Mouse (Mus musculus): ENCODE results near the gene Jup. TPM values are rescaled to one million over a fixed set of nuclear protein-coding genes. Genes with fewer than 3 reads are reported as not detected.
A peak's percentile ranks its signal among the peaks of the same experiment; 100 is the strongest.
"Not testable (repeated sequence)": the region's sequence is repeated elsewhere in the genome, so short reads cannot be mapped to it uniquely, and the experiment has no call there.

Gene Jup
- total RNA-seq, 2 experiments from 2014 or later: 36.5 to 39.8 TPM

DNA sequence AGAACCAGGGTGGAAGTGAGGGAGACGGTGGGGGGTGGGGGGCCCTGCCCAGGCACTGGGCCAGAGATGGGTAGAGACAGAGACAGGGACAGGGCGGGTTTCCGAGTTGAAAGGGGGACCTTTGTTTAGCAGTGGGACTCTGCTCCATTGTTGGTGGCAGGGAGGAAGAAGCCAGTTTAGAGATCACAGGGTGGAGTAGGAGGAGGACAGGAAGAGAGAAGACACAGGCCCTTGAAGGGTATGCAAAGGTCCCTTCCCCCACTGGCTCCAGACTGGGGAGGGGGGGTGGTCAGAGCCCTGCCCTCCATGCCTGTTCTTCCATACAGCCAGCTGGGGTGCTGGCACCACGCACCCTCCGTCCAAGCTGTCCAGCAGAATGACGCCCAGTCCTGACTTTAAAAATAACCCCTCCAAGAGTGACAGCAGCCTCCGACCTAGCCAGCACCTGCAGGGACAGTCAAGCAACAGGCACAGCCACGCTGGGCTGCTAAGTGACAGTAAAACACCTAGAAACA is 7.6 kb downstream of the Jup start:
- no peak for DNase-seq

DNA sequence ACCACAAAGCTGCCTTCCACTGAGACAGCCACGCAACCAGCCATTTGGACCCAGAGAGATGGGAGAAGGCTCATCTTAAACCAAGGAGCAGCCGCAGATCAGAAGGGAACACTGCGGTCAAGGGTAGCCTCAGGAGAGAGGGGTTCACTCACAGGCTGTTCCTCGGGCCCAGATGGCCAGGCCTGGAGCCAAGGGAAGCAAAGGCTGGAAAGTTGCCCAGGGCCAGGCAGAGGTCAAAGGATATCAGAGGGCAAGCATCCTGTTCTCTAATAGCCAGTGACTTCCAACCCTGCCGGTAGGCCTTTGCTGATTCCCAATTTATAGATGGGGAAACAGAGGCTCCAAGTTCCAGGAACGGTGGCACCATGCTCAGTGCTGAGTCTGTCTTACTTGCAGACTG is 9.0 kb downstream of the Jup start:
- DNase-seq: no peak

DNA sequence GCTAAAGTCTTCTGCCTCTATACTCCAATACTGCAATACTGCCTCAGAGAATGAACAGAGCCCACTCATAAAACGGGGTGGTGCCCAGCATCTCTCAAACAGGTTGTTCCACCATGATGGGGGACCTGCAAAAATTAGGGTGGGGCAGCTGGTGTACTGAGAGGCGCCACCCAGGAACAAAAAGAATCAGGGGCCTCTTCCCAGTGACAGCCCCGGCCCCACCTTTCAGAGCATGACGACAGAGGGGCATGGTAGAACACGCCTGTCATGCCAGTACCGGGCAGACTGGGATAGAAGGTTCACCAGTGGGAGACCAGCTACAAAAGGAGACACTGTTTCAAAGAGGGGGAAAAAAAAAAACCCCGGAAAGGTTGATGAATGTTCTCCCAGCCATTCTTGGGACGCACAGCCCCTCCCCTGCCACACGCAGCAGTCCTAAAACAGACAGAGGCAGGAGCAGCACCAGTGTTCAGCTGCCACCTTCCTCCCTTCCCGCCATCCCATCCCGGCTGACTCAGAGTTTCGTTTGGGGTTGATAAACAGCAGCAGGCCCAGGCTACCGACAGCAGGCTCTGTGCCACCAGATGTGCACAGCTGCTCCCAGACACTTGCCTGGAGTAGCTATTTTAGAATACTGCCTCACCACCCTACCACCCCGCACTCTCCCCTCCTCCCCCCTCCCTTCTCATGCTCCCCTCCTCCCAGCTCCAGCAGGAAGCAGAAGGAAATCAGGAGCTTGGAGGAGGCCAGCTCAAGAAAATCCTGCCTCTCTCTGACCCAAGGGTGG is 9.8 kb downstream of the Jup start:
- DNase-seq: no peak

DNA sequence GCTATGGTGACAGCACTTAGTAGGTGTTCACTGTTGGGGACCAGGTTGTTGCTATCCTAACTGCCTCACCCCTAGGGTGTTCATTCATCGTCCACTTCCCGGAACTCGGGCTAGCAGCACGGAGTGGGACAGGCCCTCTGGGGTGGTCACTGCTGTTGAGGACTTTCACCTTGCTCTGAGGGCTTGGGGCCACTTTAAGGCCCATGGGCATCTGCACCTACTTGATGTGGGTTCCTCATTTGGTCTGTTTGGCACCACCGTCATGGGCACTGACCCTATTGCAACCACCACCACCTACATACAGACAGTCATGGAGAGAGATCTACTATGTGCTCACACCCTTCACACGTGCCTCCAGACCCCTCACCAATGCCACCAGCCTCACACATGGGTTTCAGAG is 10.5 kb downstream of the Jup start:
- no peak for DNase-seq

DNA sequence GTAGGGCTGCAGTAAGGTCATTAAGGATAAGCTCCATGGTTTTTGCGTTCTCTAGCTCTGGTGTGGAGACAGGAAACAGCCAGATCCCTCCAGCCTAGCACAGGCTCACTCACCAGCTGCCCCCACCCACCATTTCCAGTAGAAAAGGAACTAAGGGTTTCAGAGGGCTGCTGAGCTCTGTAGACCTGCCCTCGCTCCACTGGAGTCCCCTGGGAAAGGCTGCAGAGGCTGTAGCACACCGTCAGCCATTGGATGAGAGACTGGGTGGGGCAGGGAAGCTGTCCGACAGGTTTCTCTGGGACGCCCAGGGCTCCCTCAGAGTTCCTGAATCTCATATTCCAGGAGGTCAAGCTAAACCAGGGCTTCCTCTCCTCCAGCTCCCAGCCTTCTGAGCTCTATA is 11.0 kb downstream of the Jup start:
- DNase-seq: no peak

DNA sequence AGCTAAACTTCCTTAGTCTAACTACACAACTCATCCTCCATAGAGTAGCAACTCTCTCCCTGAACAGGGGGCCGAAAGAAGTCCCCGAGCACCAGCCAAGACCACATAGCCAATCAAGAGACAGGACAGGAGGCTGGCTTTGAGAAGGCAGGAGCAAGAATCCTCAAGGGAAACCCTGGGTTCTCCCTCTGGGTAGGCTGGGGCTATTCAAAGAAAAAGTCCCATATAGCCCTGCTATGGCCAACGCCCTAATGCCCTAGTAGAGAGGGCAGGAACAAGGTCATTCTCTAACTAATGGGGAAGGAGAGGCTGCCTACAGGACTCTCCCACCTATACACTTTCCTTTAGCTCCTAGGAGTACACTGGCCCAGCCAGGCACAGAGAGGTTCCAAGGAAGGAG is 12.5 kb downstream of the Jup start:
- DNase-seq: no peak

DNA sequence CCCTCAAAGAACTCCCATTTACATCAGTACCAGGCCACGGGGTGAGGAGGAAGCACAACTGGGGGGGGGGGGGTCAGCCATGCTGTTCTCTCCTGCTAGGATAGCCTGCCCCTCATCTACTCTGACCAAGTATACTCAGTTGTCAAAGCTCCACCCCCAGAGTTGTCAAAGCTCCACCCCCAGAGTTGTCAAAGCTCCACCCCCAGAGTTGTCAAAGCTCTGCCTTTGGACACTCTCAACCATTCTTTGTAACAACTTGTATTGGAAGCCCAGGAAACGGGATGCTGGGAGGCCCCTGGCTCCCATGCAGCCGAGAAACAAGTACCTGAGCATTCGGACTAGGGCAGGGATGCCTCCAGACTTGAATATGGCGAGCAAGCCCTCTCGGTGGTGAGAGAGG is 14.9 kb downstream of the Jup start:
- no peak for DNase-seq

DNA sequence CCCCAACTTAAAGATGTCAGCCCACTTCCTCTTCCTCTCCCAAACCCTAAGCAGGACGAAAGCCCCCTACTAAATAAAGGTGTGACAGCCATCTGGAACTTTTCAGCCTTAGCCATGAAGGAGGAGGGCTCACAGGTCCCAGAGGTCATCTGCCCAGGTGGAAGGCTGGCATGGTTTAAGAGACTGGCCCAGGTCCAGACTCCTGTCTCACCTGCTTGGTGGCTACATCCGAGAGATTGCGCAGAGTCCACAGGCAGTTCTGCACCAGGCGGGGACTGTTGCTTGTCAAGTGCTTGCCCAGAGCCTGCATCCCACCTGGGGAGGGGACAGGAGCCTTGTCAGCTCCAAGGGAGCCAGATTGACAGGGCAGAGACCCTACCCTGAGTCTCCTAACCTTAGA is 18.3 kb downstream of the Jup start:
- DNase-seq: no peak

DNA sequence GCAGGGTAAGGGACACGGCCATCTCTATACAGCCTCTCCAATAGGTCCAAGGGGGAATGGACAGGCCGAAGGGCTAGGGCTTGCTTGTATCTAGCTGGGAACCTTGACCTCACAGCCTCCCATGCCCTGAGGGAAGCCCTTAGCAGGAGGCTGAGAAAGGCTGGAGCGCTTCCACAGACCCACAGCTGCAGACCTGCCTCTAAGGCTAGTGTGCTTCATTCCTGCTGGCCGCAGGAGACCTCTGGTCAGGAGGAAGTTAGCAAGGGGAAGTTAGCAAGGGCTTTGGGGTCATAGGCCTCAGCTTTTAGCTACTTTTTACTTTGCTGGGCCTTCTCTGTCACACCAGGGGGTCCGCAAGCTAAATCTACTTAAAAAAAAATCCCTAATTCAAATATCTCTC is 19.1 kb downstream of the Jup start:
- no peak for DNase-seq

DNA sequence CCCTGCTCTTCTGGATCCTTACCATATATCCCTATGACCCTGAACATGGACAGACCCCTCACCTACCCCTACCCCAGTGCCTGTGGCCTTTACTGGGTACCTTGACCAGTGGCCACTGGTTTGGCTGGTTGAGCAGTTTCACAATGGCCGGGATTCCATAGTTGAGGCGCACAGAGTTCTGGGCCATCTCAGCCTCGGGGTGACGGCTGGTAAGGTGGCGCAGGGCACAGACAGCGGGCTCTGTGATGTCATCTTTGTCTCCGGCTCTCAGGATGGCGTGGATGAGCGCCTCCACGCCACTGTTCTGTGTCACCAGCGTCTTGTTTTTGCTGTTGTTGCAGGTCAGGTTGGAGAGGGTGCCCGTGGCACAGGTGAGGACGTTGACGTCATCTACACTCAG is 19.6 kb downstream of the Jup start:
- no peak for DNase-seq

DNA sequence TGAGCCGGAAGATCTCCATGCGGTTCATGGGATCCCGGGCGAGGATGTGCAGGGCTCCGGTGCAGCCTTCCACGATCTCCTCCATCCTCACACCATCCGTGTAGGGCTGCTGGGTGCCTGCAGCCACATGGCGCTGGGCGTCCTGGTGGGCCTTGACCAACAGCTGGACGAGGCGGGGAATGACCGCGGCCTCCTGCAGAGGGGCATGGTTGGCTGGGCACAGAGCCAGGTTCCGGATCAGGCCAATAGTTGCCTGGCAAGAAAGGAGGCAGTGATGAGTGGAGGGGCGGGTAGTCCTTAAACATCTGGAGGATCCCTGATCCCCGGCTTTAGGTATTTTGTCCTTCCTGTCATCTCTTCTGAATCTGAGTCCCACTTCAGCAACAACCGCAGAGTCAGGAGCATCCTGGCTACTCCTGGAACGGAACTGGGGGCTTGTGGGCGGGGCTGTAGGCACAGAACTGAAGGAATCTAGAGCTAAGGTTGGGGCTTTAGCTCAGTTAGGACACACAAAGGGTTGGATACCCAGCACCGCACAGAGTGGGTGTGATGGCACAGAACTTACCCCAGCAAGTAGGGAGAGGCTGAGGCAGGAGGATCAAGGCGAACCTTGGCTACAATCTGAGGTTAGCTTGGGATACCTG is 20.7 kb downstream of the Jup start:
- no peak for DNase-seq

DNA sequence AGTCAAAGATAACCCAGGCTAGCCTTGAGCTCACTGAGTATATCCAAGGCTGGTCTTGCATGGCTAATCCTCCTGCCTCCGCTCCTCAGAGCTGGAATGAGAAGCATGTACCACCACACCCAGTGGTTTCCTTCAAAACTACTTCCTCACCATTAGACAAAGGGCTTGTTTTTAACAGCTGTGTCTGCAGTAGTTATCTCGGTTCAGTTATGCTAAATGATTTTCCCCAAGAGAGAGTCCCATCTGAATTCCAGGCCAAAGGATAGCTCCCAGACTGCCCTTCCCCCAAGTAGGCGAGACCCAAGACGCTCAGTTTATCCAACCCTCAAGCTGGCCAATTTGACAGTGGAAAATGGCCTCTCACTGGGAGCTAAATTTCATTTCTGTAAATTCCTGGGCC is 21.6 kb downstream of the Jup start:
- DNase-seq: no peak

DNA sequence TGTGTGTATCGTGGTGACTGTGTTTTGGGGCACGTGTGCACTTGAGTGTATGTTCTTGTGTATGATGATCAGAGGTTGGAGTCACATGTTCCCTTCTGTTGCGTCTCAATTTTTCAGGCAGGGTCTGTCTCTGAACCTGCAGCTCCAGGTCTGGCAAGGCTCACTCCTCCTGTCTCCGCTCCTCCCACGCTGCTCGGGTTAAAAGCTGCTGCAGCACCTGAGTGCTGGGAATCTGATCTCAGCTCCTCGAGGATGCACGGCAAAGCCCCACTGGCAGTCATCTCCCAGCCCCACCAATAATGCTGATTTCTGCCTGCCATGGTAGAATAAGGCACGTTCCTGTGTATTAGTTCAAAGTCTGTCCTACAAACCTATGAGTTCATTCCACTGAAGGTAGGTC is 22.4 kb downstream of the Jup start:
- DNase-seq: no peak

DNA sequence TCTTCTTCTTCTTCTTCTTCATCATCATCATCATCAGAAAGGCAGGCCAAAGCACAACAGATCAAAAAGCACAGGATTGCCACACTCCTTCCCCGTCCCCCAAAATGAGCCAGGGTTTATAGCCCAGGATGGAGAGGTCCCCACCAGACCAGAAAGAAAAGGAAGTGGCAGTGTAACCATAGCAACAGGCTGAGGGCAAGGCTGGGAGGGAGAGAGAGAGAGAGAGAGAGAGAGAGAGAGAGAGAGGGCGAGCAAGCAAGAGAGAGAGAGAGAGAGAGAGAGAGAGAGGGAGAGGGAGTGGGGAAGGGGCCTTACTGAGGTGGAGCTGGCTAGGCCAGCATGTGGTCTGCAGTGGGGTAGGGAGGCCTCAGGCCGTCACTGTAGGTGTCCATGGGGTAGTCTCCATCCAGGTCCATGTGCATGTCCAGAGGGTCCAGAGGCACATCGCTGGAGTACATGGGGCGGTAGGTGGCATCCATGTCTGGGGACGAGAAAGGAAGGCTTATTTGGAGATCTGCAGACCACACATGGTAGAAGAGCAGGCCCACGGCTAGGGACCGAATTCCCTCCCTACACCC is 25.5 kb downstream of the Jup start:
- no peak for DNase-seq

DNA sequence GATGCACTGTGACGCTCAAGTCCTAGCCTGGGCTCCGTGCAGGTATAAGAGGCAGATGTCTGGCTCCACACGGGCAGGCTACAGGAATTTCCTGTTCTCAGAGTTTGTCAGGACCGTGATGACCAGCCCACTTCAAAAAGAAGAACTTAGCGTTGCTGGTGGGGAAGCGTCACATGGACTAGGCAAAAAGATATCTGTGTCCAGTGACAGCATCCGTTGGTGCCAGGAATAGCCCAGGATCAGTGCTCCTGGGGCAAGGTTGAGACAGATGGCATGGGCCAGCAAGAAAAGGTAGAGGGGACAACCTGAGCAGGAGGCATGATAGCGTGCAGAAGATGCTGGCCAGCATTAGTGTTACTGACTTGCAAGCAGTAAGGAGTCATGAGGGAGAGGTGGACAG is 27.7 kb downstream of the Jup start:
- DNase-seq: no peak

DNA sequence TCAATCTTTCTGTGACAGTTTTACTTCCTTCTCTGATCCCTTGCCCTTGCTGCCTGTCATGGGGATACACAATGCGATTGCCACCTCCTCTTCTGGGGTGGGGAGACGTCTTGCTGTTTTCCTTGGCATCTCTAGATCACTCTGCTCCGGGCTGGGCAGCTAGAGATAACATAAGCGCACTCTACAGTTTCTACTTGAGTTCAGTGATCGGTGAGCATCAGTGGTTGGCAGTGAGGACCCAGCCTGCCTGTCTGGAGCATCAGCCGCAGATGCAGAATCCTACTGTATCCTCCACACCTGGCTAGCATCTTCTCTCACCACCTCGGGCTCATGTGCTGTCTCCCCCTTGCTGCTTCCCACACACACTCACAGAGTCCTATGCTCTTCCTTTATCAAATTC is 28.4 kb downstream of the Jup start:
- no peak for DNase-seq

DNA sequence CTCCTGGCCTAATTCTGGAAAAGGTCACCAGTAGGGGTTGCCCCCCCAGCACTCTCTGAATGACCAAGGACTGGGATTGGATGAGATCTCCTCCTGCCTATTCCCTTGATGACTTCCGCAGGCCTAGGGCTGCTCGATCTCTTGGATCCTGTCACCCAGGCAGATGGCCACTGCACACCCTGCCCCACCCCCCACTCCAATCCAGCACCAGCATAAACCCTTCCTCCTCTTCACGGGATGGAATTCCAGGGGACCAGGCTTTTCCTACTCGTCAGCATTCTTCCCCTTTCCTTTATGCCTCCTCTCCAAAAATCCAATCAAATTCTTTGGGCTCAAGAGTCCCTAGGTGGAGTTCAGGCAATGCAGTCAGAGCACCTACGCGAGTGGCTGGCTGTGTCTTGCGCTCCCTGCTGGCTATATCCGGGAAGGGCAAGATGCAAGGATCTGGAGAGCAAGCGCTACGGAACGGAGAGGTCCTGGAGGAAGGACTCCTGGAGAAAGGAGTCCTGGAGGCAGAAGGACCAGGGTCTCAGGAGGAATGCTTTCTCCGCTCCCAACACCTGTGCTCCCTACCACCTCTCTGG is 34.5 kb downstream of the Jup start:
- peak in 1 of 2 experiments; percentile 56 for DNase-seq

DNA sequence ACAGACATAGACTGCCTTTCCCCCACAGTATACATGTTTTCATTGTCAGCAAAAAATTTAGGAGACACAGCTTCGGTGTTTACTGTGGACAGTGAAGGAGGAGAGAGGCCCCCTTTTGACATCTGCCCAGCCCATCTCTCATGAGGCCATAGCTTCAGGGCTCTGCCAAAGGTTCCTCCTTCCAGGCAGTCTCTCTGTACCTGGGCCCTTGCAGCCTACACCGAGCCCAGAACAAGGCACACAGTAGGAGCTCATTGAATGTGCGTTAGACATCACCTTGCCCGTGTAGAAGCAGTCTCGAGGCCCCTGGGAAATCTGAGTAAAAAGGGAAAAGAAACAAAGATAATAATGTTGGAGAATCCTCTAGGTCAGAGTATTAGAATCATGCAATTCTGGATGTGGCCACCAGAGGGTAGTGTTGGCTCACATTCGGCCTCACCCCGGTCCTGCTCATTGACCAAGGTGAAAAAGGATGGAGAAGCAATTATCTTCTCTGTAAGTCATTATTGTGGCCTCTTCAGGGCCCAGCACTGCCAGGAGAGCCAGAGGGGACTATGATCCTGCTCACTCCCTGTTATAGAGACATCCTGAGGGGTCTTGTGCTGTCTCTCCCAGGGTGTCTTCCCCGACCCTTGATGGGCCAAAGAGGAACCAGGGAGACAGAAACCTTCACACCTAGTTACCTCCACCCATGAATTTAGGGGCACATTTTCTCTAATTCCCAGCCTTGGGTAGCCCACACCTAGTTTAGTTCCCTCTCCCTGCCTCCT is 35.2 kb downstream of the Jup start:
- DNase-seq: peak; percentile 60 to 67

DNA sequence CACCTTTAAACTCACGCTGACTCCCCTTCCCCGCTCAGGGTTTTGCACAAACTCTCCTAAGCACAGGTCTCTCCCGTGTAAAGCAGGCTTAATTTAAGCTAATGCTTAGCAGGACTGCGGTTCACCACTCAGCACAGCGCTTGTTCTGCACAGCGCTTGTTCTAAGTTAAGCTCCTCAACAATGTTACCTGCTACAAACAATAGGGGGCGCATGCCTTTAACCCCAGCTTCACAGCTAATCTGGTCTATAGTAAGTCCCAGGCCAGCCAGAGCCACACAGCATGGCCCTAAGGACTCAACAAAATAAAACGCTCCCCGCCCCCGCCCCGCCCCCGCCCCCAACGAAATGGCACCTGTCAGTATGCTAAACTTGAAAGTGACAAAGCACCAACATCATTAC is 36.5 kb downstream of the Jup start:
- DNase-seq: not testable (repeated sequence)

DNA sequence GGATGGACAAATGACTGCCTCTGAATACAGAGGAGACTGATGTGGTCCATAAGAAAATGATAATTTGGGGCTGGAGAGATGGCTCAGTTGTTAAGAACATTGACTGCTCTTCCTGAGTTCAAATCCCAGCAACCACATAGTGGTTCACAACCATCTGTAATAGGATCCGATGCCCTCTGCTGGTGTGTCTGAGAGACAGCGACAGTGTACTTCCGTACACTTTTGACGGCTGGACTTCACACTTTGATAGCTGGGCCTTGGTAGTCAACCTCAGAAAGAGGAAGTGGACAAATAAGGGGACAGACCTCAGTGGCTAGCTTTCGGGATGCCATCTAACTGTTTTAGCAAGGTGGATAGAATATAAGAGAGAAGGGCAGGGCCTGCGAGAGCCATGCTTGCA is 37.4 kb downstream of the Jup start:
- DNase-seq: no peak

DNA sequence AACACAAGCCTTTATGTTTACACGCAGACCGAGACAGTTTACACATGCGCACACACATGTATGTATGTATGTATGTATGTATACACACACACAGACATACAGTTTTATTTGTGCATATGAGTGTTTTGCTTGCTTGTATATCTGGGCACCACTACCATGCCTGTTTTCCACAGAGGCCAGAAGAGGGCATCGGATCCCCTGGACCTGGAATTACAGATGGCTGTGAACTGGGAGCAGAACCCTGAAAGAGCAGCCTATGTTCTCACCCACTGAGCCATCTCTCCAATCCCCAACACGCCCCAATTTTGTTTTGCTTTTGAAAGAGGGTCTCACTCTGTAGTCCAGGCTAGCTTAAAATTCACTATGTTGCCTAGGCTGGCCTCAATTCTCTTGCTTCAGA is 40.2 kb downstream of the Jup start:
- no peak for DNase-seq

DNA sequence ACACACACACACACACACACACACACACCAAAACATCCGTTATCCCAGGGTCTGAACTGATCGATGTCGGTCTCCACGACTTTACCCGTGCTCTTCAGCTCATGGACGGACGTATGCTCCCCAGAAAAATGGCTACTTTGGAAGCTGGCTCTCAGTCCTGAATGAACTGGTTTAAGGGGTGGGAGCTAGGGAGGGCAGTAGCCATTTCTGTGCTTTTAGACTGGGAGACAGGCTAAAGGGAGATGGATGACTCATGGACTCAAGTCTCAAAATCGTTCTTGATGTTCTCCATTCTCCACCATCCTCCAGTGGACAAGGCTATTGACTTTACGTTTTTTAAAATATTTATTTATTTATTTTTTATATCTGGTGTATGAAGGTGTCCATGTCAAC is 40.7 kb downstream of the Jup start:
- no peak for DNase-seq

All from layer of hippocampus, postnatal 36 days (tissue).